Comparison of ENCODE assay signal across 8 mouse cellular contexts in genomic region chr7:35056999-35057398, GRCm38 (mm10). TPM values are rescaled to one million over a fixed set of nuclear protein-coding genes. Genes with fewer than 3 reads are reported as not detected.
A peak's percentile ranks its signal among the peaks of the same experiment; 100 is the strongest.
DNase-seq lines count a peak whose midpoint lies in the region; ATAC-seq and TF ChIP-seq lines count a peak whose summit lies in the region.

No protein-coding gene starts in this region.

- H3K9ac ChIP-seq in intestine, embryonic 16.5 days (ENCODE audit: low read depth, low read length) = peak overlapping the region; percentile 65
- no peak overlapping the region; the same call in 1 of the 2 replicates for H3K9ac ChIP-seq in midbrain, embryonic 14.5 days (replicated peaks; ENCODE audit: low read length)

- WGBS in intestine, embryonic 16.5 days = 15% methylated on average over 10 of the region's 10 CpGs
- WGBS in midbrain, embryonic 14.5 days = 27% methylated on average over 10 of the region's 10 CpGs

- ATAC-seq in intestine, embryonic 16.5 days = peak; percentile 23
- ATAC-seq in midbrain, embryonic 14.5 days (ENCODE audit: low FRiP score, low TSS enrichment) = no peak; the same call in 1 of the 2 replicates

- peak overlapping the region; percentile 89 for H3K4me2 ChIP-seq in intestine, embryonic 16.5 days (ENCODE audit: low read depth, low read length)
- H3K4me2 ChIP-seq in midbrain, embryonic 14.5 days (ENCODE audit: low read length) = peak overlapping the region; percentile 58

- H3K36me3 ChIP-seq in intestine, embryonic 16.5 days (ENCODE audit: control insufficient read depth, insufficient read depth, low read length) = no peaks in the 10 kb centered on the region
- H3K36me3 ChIP-seq in midbrain, embryonic 14.5 days (ENCODE audit: control insufficient read depth, insufficient read depth, low read length) = no peaks in the 10 kb centered on the region

- H3K4me1 ChIP-seq in embryonic fibroblast, embryonic 13.5 days (ENCODE audit: control insufficient read depth, insufficient read depth, low read length) = peaks cover 3% of the 10 kb centered on the region
- peaks cover 24% of the 10 kb centered on the region for H3K4me1 ChIP-seq in intestine, embryonic 16.5 days (ENCODE audit: control insufficient read depth, insufficient read depth, low read length)
- H3K4me1 ChIP-seq in midbrain, embryonic 14.5 days (ENCODE audit: control insufficient read depth, insufficient read depth, low read length) = peaks cover 11% of the 10 kb centered on the region

- no peak for TF ChIP-seq CTCF in embryonic fibroblast, embryonic 13.5 days (IDR thresholded peaks at IDR 0.05; ENCODE audit: borderline replicate concordance, insufficient read depth, low read length)

- H3K4me3 ChIP-seq in embryonic fibroblast, embryonic 13.5 days (ENCODE audit: insufficient read depth, low read length) = peak overlapping the region; percentile 52
- peak overlapping the region; percentile 82 for H3K4me3 ChIP-seq in intestine, embryonic 16.5 days (ENCODE audit: low read length)
- H3K4me3 ChIP-seq in midbrain, embryonic 14.5 days (replicated peaks; ENCODE audit: low read depth, low read length) = peak overlapping the region; percentile 93

- DNase-seq in layer of hippocampus, adult 11-12 months (ENCODE audit: low spot score) = peak; percentile 17
- no peak for DNase-seq in layer of hippocampus, postnatal 10 days (ENCODE audit: low spot score in 2 of 2)
- DNase-seq in midbrain, embryonic 14.5 days = no peak
- no peak for DNase-seq in ovary, postnatal 14 days (ENCODE audit: low spot score)
- DNase-seq in adrenal gland, postnatal 25 days = no peak
- DNase-seq in layer of hippocampus, adult 18-20 months (ENCODE audit: low spot score in 2 of 2) = no peak

- H3K27ac ChIP-seq in embryonic fibroblast, embryonic 13.5 days (ENCODE audit: insufficient read depth, low read length) = peak overlapping the region; percentile 63; the same call in 1 of the 2 replicates
- H3K27ac ChIP-seq in intestine, embryonic 16.5 days (ENCODE audit: low read length) = peak overlapping the region; percentile 69
- peak overlapping the region; percentile 14; the same call in 1 of the 2 replicates for H3K27ac ChIP-seq in midbrain, embryonic 14.5 days (replicated peaks; ENCODE audit: low read depth, low read length)

- no peaks in the 10 kb centered on the region for H3K27me3 ChIP-seq in intestine, embryonic 16.5 days (replicated peaks; ENCODE audit: control insufficient read depth, insufficient read depth, low read length)
- no peaks in the 10 kb centered on the region for H3K27me3 ChIP-seq in midbrain, embryonic 14.5 days (ENCODE audit: control insufficient read depth, insufficient read depth, low read length)

- no peak for TF ChIP-seq POLR2A in embryonic fibroblast, embryonic 13.5 days (IDR thresholded peaks at IDR 0.05; ENCODE audit: low read depth, low read length)

- peaks cover 6% of the 10 kb centered on the region; the same call in 1 of the 2 replicates for H3K9me3 ChIP-seq in intestine, embryonic 16.5 days (ENCODE audit: control insufficient read depth, low read length)
- H3K9me3 ChIP-seq in midbrain, embryonic 14.5 days (ENCODE audit: control insufficient read depth, low read length) = no peaks in the 10 kb centered on the region

RNA-seq across cellular contexts. Expression of gene Cebpg, which starts 0.6 kb away (rescaled TPM):
- total RNA-seq in layer of hippocampus, postnatal 10 days (2021) = 10 to 100 TPM; 25.5 to 27.1 TPM
- polyA plus RNA-seq in embryonic fibroblast, embryonic 13.5 days (2011; ENCODE audit: insufficient read length, low read depth, missing spikeins) = 37.7 and 54.7 TPM in 2 replicates
- polyA plus RNA-seq in intestine, embryonic 16.5 days (2015; fragmentation: Nextera tagmentation; extraction: Ambion mirVana) = 43.4 and 46.4 TPM in 2 replicates
- 29.6 and 32.0 TPM in 2 replicates for polyA plus RNA-seq in midbrain, embryonic 14.5 days (2014; fragmentation: Nextera tagmentation; extraction: Ambion mirVana)
- 48.3 and 52.5 TPM in 2 replicates for total RNA-seq in adrenal gland, postnatal 25 days (2021)
- 10 to 100 TPM; 36.2 to 36.5 TPM for total RNA-seq in layer of hippocampus, adult 18-20 months (2021)

Comparison
In these comparisons a context has a peak if more than half of its experiments do, and no peak if none do; other contexts are left out.
1. H3K27ac ChIP-seq: peak in every context shown above with its lines; median percentile 69 in intestine, embryonic 16.5 days; 63 in embryonic fibroblast, embryonic 13.5 days; 14 in midbrain, embryonic 14.5 days.